Mouse (Mus musculus) macrophage (primary cell): ENCODE results near the gene BC052040. TPM values are rescaled to one million over a fixed set of nuclear protein-coding genes. Genes with fewer than 3 reads are reported as not detected.

Experiments used
- H3K27ac ChIP-seq: fragments of 350-480 bp; formaldehyde crosslinking; 2 replicates; pipeline ENCODE4 v1.9.0; 2021
- H3K36me3 ChIP-seq: fragments of 350-480 bp; formaldehyde crosslinking; 2 replicates; pipeline ENCODE4 v1.9.0; 2021; ENCODE audit errors: inconsistent target
- H3K4me3 ChIP-seq: fragments of 350-480 bp; formaldehyde crosslinking; 2 replicates; pipeline ENCODE4 v1.9.0; 2021; ENCODE audit errors: inconsistent target
- H3K79me2 ChIP-seq: fragments of 350-480 bp; formaldehyde crosslinking; 2 replicates; pipeline ENCODE4 v1.9.0; 2021; ENCODE audit errors: inconsistent target
- WGBS: methylation state at CpG from one replicate; pipeline ENCODE4 v1.1.7; 2026; ENCODE audit warnings: inconsistent platforms; ENCODE audit not compliant: missing documents; 5-methylcytosine and 5-hydroxymethylcytosine counted together
- polyA plus RNA-seq: library from polyadenylated mRNA; stranded (reverse); fragments of 250-400 nt; gene quantifications from 3 replicates; pipeline ENCODE4 v1.2.4, GENCODE M21; 2018; ENCODE audit warnings: inconsistent platforms
- total RNA-seq, 78 experiments: library from RNA; depleted of rRNA; stranded (reverse); fragments of 250-400 nt; gene quantifications; 1 replicate in 9 of 78; 2 replicates in 24 of 78; 3 replicates in 43 of 78; 4 replicates in 2 of 78; pipeline ENCODE4 v1.2.4; 2018; ENCODE audit warnings: inconsistent platforms in 56 of 78

The BC052040 gene
- 10 to 100 TPM in 1 of 26 experiments, 1 to 10 TPM in 24, under 1 TPM in 1; 0.84 to 10.3 (median 6.4) TPM for total RNA-seq (2018; cell fraction: chromatin; rRNA removed)
- 1 to 10 TPM; 2.5 to 5.6 (median 4.7) TPM for total RNA-seq (2018; cell fraction: cytosol; rRNA removed)
- total RNA-seq (2018; cell fraction: nucleus; rRNA removed) = 10 to 100 TPM in 1 of 26 experiments, 1 to 10 TPM in 25; 1.4 to 10.7 (median 5.7) TPM
- 2.9 to 6.8 TPM (median 4.8 TPM) in 3 replicates for polyA plus RNA-seq

GRCm38 (mm10) chr2:115581241-115581988, at the start of gene BC052040:
TSS of gene BC052040 (plus strand) at chr2:115581716.
- under 1% methylated on average over 41 of the region's 41 CpGs for WGBS
- Histone ChIP-seq H3K79me2 (no peaks in the 10 kb centered on the region), H3K27ac (peak within 1 kb of the TSS; percentile 79), H3K36me3 (no peaks in the 10 kb centered on the region), H3K4me3 (peak within 1 kb of the TSS; percentile 75)

- no peaks in the 10 kb centered on the region for H3K79me2 ChIP-seq
- 73% methylated on average over 12 of the region's 13 CpGs for WGBS
- H3K27ac ChIP-seq = no peak overlapping the region
- H3K4me3 ChIP-seq = no peak overlapping the region
- no peaks in the 10 kb centered on the region for H3K36me3 ChIP-seq
Observed at GRCm38 (mm10) chr2:115538009-115538690, 43.4 kb upstream of the BC052040 start.

- Histone ChIP-seq H3K79me2 (no peaks in the 10 kb centered on the region), H3K36me3 (no peaks in the 10 kb centered on the region), H3K27ac (no peak overlapping the region), H3K4me3 (no peak overlapping the region)
- 84% methylated on average over 5 of the region's 5 CpGs for WGBS
Observed at GRCm38 (mm10) chr2:115538691-115539283, 42.7 kb upstream of the BC052040 start.

- no peaks in the 10 kb centered on the region for H3K36me3 ChIP-seq
- H3K4me3 ChIP-seq = no peak overlapping the region
- H3K79me2 ChIP-seq = no peaks in the 10 kb centered on the region
- whole genome bisulfite sequencing = 90% methylated on average over 5 of the region's 5 CpGs
- no peak overlapping the region for H3K27ac ChIP-seq
Observed at GRCm38 (mm10) chr2:115539731-115540130, 41.8 kb upstream of the BC052040 start.

GRCm38 (mm10) chr2:115542401-115543123, 39.0 kb upstream of the BC052040 start:
- Histone ChIP-seq H3K79me2 (no peaks in the 10 kb centered on the region), H3K4me3 (no peak overlapping the region), H3K27ac (no peak overlapping the region), H3K36me3 (no peaks in the 10 kb centered on the region)
- WGBS = 88% methylated on average over 11 of the region's 11 CpGs

- Histone ChIP-seq H3K4me3 (no peak overlapping the region), H3K79me2 (no peaks in the 10 kb centered on the region), H3K27ac (no peak overlapping the region), H3K36me3 (no peaks in the 10 kb centered on the region)
- 89% methylated on average over 4 of the region's 4 CpGs for WGBS
Observed at GRCm38 (mm10) chr2:115543212-115543611, 38.3 kb upstream of the BC052040 start.

GRCm38 (mm10) chr2:115551901-115552300, 29.6 kb upstream of the BC052040 start:
- 54% methylated on average over 3 of the region's 3 CpGs for WGBS
- Histone ChIP-seq H3K4me3 (no peak overlapping the region), H3K36me3 (no peaks in the 10 kb centered on the region), H3K27ac (no peak overlapping the region), H3K79me2 (no peaks in the 10 kb centered on the region)

- WGBS = 80% methylated on average over 3 of the region's 3 CpGs
- no peaks in the 10 kb centered on the region for H3K79me2 ChIP-seq
- H3K36me3 ChIP-seq = no peaks in the 10 kb centered on the region
- no peak overlapping the region for H3K27ac ChIP-seq
- no peak overlapping the region for H3K4me3 ChIP-seq
Observed at GRCm38 (mm10) chr2:115562155-115562827, 19.2 kb upstream of the BC052040 start.

GRCm38 (mm10) chr2:115563436-115564093, 18.0 kb upstream of the BC052040 start:
- 85% methylated on average over 6 of the region's 6 CpGs for WGBS
- Histone ChIP-seq H3K4me3 (no peak overlapping the region), H3K79me2 (no peaks in the 10 kb centered on the region), H3K36me3 (no peaks in the 10 kb centered on the region), H3K27ac (no peak overlapping the region)

GRCm38 (mm10) chr2:115571996-115572395, 9.5 kb upstream of the BC052040 start:
- no peaks in the 10 kb centered on the region for H3K79me2 ChIP-seq
- no peaks in the 10 kb centered on the region for H3K36me3 ChIP-seq
- H3K27ac ChIP-seq = no peak overlapping the region
- WGBS = 82% methylated on average over 1 of the region's 1 CpGs
- no peak overlapping the region for H3K4me3 ChIP-seq

GRCm38 (mm10) chr2:115574802-115575201, 6.7 kb upstream of the BC052040 start:
- WGBS = 80% methylated on average over 5 of the region's 5 CpGs
- H3K27ac ChIP-seq = no peak overlapping the region
- H3K79me2 ChIP-seq = no peaks in the 10 kb centered on the region
- no peaks in the 10 kb centered on the region for H3K36me3 ChIP-seq
- H3K4me3 ChIP-seq = no peak overlapping the region

- H3K4me3 ChIP-seq = no peak overlapping the region
- H3K27ac ChIP-seq = no peak overlapping the region
- 81% methylated on average over 18 of the region's 18 CpGs for WGBS
Observed at GRCm38 (mm10) chr2:115579171-115579900, 2.2 kb upstream of the BC052040 start.

GRCm38 (mm10) chr2:115579976-115580375, 1.5 kb upstream of the BC052040 start:
- H3K79me2 ChIP-seq = no peaks in the 10 kb centered on the region
- H3K36me3 ChIP-seq = no peaks in the 10 kb centered on the region
- H3K27ac ChIP-seq = no peak overlapping the region
- 93% methylated on average over 6 of the region's 6 CpGs for WGBS
- H3K4me3 ChIP-seq = no peak overlapping the region

More at GRCm38 (mm10) chr2:115579171-115579900, 2.2 kb upstream of the BC052040 start:
- Histone ChIP-seq H3K79me2 (no peaks in the 10 kb centered on the region), H3K36me3 (no peaks in the 10 kb centered on the region)
